Mouse (Mus musculus) hindbrain, embryonic 15.5 days (tissue): ENCODE data around the gene Chchd1. TPM values are rescaled to one million over a fixed set of nuclear protein-coding genes. Genes with fewer than 3 reads are reported as not detected.

Source experiments
- ATAC-seq: fragments of 200-750 bp; cut with Nextera tagmentation; 2 replicates; pipeline ENCODE4 v1.8.0; 2017; ENCODE audit warnings: low read depth, moderate number of reproducible peaks, moderate TSS enrichment; ENCODE audit not compliant: low FRiP score
- H3K27ac ChIP-seq: fragments of 300-500 bp; sonication (generic); replicated peaks from 2 replicates; pipeline ENCODE4 v1.5.1; 2015; ENCODE audit warnings: mild to moderate bottlenecking, inconsistent platforms
- H3K27me3 ChIP-seq: fragments of 300-500 bp; sonication (generic); 2 replicates; pipeline ENCODE4 v1.6.1; 2015; ENCODE audit warnings: control low read depth, inconsistent platforms
- H3K36me3 ChIP-seq: fragments of 300-500 bp; sonication (generic); 2 replicates; pipeline ENCODE4 v1.6.1; 2015; ENCODE audit warnings: control low read depth, inconsistent platforms
- H3K4me1 ChIP-seq: fragments of 300-500 bp; sonication (generic); replicated peaks from 2 replicates; pipeline ENCODE4 v1.6.1; 2015; ENCODE audit warnings: control low read depth, inconsistent platforms
- H3K4me2 ChIP-seq: fragments of 300-500 bp; sonication (generic); 2 replicates; pipeline ENCODE4 v1.6.1; 2015; ENCODE audit warnings: moderate library complexity, mild to moderate bottlenecking, inconsistent platforms
- H3K4me3 ChIP-seq: fragments of 300-500 bp; sonication (generic); 2 replicates; pipeline ENCODE4 v1.5.1; 2015; ENCODE audit warnings: mild to moderate bottlenecking, inconsistent platforms
- H3K9ac ChIP-seq: fragments of 300-500 bp; sonication (generic); 2 replicates; pipeline ENCODE4 v1.6.1; 2015; ENCODE audit warnings: inconsistent platforms
- H3K9me3 ChIP-seq: fragments of 300-500 bp; sonication (generic); 2 replicates; pipeline ENCODE4 v1.6.1; 2016; ENCODE audit warnings: control low read depth, inconsistent platforms
- WGBS: fragments of 180-500 bp; shearing (Covaris S2); methylation state at CpG from one replicate; pipeline ENCODE4 v1.1.7; 2015; 5-methylcytosine and 5-hydroxymethylcytosine counted together
- polyA plus RNA-seq: library from polyadenylated mRNA; unstranded; fragments of >200 nt; fragmentation: Nextera tagmentation; extraction: Ambion mirVana; gene quantifications from 2 replicates; pipeline ENCODE4 v1.2.1, GENCODE M21; 2015

Chchd1 gene
- polyA plus RNA-seq, result 172 and 184 TPM in 2 replicates

DNA sequence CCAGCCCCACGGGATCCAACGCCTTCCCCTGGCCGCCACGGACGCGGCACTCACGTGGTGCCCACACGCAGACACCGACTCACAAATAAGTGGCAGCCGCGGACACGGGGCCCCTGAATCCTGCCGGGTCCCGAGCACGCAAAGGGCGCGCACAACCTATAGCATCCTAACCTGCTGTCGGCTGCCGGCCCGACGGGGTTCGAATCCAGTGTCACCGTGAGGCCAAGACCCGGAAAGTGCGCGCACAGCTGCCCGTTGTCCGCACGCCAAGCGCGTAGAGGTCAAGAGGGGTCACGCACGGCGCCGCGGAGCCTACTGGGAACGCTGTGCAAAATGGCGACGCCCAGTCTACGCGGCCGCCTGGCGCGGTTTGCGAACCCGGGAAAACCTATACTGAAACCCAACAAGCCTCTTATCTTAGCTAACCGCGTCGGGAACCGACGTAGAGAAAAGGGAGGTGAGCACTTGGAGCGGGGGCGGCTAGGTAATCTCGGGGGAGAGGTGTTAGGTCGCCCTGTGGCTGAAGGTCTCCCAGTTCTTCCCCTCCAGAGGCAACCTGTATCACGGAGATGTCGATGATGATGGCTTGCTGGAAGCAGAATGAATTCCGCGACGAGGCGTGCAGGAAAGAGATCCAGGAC is at the start of gene Chchd1:
Chchd1 (plus strand) TSS at position 266 of the 641 bp plus-strand sequence.
- WGBS, result under 1% methylated on average over 61 of the region's 61 CpGs
- peaks cover 14% of the 10 kb centered on the region; the same call in 1 of the 2 replicates for H3K36me3 ChIP-seq
- H3K27me3 ChIP-seq, result no peaks in the 10 kb centered on the region
- peak within 1 kb of the TSS; percentile 62 for H3K4me2 ChIP-seq
- peak; percentile 67 for ATAC-seq
- peaks cover 55% of the 10 kb centered on the region for H3K4me1 ChIP-seq
- peak within 1 kb of the TSS; percentile 80 for H3K9ac ChIP-seq
- no peaks in the 10 kb centered on the region for H3K9me3 ChIP-seq
- peak within 1 kb of the TSS; percentile 95 for H3K4me3 ChIP-seq
- peak within 1 kb of the TSS; percentile 90 for H3K27ac ChIP-seq

DNA sequence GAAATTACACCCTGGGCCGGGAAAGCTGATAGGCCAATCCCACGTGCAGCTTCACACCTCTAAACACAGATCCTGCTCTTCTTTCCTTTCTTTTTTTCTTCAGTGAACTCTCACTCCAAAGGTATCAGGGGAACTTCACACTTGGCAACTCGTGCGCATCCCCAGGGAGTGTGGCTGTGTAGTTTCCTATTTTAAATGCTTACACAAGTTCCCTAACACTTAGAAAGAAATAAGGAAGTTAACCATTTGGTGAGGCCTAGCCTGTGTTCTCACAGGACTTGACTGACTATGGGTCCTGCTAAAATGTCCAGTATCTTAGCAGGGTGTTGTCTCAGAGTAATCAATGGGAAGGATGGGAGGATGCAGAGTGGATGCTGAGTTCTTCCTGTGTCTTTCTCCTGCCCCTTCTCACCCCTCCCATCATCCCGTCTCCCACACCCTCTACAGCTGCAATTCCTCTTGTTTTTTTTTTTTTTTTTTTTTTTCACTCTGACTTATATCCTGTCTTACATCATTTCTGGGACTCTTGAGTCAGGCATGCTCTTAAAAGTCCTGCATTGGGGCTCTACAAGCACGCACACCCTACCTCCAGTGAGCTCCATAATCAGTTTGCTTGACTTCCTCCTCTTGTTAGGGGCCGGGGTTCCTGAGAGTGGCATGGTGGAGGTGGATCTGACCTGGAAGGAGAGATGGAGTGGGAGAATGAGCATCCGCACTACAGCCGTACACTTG is 48.0 kb upstream of the Chchd1 start:
- H3K9me3 ChIP-seq, result no peaks in the 10 kb centered on the region
- no peaks in the 10 kb centered on the region for H3K36me3 ChIP-seq
- no peak overlapping the region for H3K27ac ChIP-seq
- no peak for ATAC-seq
- no peak overlapping the region for H3K9ac ChIP-seq
- H3K4me2 ChIP-seq, result no peak overlapping the region
- H3K4me1 ChIP-seq, result no peaks in the 10 kb centered on the region
- 83% methylated on average over 9 of the region's 9 CpGs for WGBS
- no peaks in the 10 kb centered on the region for H3K27me3 ChIP-seq
- H3K4me3 ChIP-seq, result no peak overlapping the region

DNA sequence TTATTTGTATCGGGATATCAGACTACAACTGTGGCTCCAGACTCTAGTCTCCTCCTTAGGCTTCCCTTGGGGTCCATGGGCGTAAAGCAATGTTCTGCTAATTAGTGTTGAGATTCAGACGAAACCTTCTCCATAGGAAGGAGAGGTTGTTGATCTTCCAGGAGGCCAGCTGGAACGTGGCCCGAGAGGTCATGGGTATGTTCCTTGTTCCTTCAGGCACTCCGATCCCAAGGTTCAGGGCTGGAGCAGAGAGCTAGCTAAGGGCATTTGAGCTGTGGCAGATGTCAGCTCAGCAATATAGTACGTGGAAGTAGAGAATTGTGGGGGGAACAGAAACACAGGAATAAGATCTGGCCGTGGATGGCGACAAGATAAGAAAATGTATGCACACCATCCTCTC is 47.1 kb upstream of the Chchd1 start:
- Histone ChIP-seq H3K27me3 (no peaks in the 10 kb centered on the region), H3K9ac (no peak overlapping the region), H3K4me1 (0 out of 2 replicates have a peak, but pooled peaks cover 3% of the 10 kb centered on the region), H3K4me3 (no peak overlapping the region), H3K4me2 (no peak overlapping the region), H3K9me3 (no peaks in the 10 kb centered on the region), H3K27ac (no peak overlapping the region), H3K36me3 (no peaks in the 10 kb centered on the region)
- ATAC-seq, result no peak
- WGBS, result 81% methylated on average over 9 of the region's 9 CpGs

DNA sequence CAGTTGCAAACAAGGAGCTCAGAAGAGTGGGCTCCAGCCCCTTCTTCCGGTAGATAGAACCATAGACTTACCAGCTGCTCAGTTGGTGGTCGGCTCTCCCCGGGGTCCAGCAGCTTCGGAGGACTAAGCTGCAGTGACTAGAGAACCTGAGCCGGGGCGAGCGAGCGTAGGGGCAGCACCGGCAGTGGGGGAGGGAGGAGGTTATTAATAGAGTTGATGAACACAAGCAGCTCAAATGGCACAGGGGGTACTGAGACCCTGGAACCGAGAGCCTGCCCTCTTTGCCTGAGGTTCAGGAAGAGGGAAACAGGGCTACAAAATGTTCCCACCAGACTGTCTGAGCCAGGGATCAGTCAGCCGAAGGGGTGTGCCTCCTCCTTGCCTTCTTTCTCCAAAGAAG is 46.4 kb upstream of the Chchd1 start, which contains the start of gene Myoz1:
Myoz1 (minus strand) TSS at position 180 of the 400 bp plus-strand sequence.
- no peaks in the 10 kb centered on the region for H3K36me3 ChIP-seq
- no peak within 1 kb of the TSS for H3K9ac ChIP-seq
- WGBS, result 54% methylated on average over 11 of the region's 11 CpGs
- H3K4me1 ChIP-seq, result 0 out of 2 replicates have a peak, but pooled peaks cover 4% of the 10 kb centered on the region
- no peak for ATAC-seq
- no peak within 1 kb of the TSS for H3K4me2 ChIP-seq
- no peaks in the 10 kb centered on the region for H3K27me3 ChIP-seq
- H3K9me3 ChIP-seq, result no peaks in the 10 kb centered on the region
- no peak within 1 kb of the TSS for H3K4me3 ChIP-seq
- no peak within 1 kb of the TSS for H3K27ac ChIP-seq

DNA sequence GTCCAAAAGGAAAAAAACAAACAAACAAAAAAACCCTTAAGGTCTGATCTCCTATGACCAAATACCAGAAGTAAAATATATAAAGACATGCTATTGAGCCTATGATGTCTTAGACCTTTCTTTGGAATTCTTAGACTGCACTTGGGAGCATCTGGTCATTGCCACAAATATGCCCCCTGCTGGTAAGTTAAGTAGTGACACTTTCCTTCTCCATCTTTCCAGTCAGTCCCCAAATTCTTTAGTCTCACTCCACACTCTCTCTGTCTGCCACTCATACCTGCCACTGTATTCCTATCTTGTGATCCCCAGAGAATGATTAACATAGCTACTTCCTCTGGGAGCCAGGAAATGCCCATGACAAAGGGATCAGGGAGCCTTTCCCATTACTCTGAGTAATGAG is 44.5 kb upstream of the Chchd1 start:
- Histone ChIP-seq H3K9ac (no peak overlapping the region), H3K9me3 (no peaks in the 10 kb centered on the region), H3K4me2 (no peak overlapping the region), H3K27ac (no peak overlapping the region), H3K36me3 (no peaks in the 10 kb centered on the region), H3K27me3 (peaks cover 1% of the 10 kb centered on the region; the same call in 1 of the 2 replicates), H3K4me1 (peaks cover 18% of the 10 kb centered on the region), H3K4me3 (no peak overlapping the region)
- no peak for ATAC-seq

DNA sequence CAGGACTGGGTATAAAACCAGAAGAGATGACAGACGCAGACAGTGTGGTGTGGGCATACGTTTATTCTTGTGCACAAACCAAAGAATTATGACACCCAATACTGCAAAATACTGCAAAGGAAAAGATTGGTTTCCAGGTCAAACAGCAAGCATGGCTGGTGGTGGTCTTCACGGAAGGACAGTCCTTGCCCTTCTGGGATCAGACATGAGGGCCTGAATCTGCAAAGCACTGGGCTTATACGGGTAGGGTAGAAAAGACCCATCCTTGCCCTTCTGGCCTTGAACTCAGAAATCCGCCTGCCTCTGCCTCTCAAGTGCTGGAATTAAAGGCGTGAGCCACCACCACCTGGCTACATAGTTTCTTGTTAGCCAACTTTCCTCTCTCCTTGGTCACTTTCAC is 43.9 kb upstream of the Chchd1 start:
- Histone ChIP-seq H3K4me3 (no peak overlapping the region), H3K27ac (no peak overlapping the region), H3K4me2 (no peak overlapping the region), H3K9ac (no peak overlapping the region), H3K4me1 (peaks cover 18% of the 10 kb centered on the region), H3K9me3 (no peaks in the 10 kb centered on the region), H3K36me3 (no peaks in the 10 kb centered on the region), H3K27me3 (peaks cover 7% of the 10 kb centered on the region; the same call in 1 of the 2 replicates)
- 90% methylated on average over 6 of the region's 6 CpGs for WGBS
- ATAC-seq, result no peak

DNA sequence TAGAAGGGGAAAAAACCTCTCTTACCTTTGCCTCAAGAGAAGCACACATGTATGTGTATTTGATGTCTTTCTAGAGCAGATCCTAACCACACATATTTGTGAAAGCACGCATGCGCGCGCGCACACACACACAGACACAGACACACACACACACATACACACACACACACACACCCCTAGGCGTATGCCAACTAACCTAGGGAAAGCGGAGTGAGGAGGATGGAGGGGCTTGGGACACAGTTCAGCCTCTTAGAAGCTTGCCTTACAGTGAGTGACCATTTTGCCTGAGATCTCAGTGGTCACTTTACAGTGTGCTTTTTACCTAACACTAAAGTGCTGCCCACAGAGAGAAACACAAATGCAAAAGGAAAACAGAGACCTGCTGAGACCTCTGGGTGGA is 43.1 kb upstream of the Chchd1 start:
- no peak overlapping the region for H3K4me3 ChIP-seq
- WGBS, result 98% methylated on average over 7 of the region's 7 CpGs
- no peak for ATAC-seq
- no peak overlapping the region for H3K9ac ChIP-seq
- no peaks in the 10 kb centered on the region for H3K36me3 ChIP-seq
- H3K27ac ChIP-seq, result no peak overlapping the region
- H3K9me3 ChIP-seq, result no peaks in the 10 kb centered on the region
- H3K4me1 ChIP-seq, result peaks cover 18% of the 10 kb centered on the region
- H3K4me2 ChIP-seq, result no peak overlapping the region
- peaks cover 7% of the 10 kb centered on the region; the same call in 1 of the 2 replicates for H3K27me3 ChIP-seq

DNA sequence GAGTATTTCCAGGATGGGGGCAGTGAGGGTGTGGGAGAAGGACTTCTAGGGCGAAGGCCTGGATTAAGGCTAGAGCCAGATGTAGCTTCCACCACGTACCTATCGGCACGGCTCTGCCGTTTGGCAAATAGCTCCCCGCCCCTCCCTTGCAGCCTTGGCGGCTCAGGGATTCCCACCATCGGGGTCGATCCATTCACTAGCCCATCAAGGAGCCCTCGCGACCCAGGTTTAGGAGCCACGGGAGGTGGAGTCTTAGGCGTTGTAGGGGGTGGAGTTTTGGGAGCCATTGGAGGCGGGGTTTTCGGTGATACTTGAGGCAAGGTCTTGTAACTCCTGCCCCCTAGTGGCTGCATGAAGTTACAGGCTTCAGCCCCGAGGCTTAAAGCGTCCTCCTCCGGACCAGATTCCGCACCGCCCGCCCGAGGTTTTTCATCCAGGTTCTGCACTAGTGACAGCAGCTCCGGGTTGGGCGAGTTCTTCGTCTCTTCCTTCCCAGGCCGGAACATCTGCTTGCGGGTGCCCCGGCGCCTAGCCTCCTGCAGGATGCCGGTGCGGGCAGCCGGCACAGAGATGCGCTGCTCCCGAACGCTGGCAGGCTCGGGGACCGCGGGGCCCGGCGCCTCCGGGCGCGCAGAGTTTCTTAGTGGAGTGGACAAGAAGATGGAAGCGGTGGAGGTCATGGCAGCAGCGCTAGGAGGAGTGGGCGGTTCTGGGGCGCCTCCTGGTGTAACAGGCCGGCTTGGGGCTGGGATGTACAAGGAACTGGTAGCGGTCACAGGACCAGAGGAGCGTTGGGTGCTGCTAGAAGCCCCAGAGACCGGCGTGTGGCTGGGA is 41.8 kb upstream of the Chchd1 start:
- Histone ChIP-seq H3K4me1 (peaks cover 18% of the 10 kb centered on the region), H3K4me2 (peak overlapping the region; percentile 83), H3K27me3 (peaks cover 7% of the 10 kb centered on the region; the same call in 1 of the 2 replicates), H3K9ac (peak overlapping the region; percentile 85), H3K36me3 (no peaks in the 10 kb centered on the region), H3K27ac (peak overlapping the region; percentile 93), H3K4me3 (peak overlapping the region; percentile 77), H3K9me3 (no peaks in the 10 kb centered on the region)
- peak; percentile 88 for ATAC-seq
- 1% methylated on average over 52 of the region's 52 CpGs for WGBS

DNA sequence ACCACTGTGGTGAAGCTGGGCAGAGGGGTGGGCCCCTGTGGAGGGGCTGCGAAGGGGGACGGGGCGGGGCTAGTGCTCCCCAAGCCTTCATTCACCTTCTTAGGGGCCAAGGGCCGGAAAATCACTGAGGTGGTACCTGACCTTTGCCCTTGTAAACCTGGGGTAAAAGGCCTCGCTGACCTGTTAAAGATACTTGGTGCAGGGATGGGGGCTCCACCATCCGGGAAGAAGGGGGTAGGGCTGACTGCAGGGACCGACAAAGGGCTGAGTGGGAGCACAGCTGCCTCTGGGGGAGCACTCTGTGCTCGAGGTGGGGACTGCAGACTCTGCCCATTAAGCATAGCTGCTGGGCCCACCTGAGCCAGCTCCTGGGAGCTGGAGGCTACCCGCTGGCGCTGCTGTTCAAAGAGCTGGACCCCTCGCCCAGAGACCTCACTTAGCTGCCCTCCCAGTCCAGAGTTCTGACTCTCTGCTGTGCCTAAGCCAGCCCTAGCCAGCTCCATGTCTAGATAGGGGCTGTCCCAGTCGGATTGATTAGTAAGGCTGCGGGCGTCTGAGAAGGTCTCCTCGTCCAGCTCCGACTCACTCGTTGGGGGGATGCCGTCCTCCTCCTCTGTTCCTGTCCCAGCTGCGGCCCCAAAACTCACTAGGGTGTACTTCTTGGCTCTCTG is 41.0 kb upstream of the Chchd1 start:
- H3K27me3 ChIP-seq, result peaks cover 7% of the 10 kb centered on the region; the same call in 1 of the 2 replicates
- H3K9me3 ChIP-seq, result no peaks in the 10 kb centered on the region
- peak overlapping the region; percentile 83 for H3K4me2 ChIP-seq
- peak; percentile 69 for ATAC-seq
- H3K4me1 ChIP-seq, result peaks cover 18% of the 10 kb centered on the region
- 9% methylated on average over 19 of the region's 19 CpGs for WGBS
- peak overlapping the region; percentile 85 for H3K9ac ChIP-seq
- peak overlapping the region; percentile 93 for H3K27ac ChIP-seq
- H3K4me3 ChIP-seq, result peak overlapping the region; percentile 77
- no peaks in the 10 kb centered on the region for H3K36me3 ChIP-seq

DNA sequence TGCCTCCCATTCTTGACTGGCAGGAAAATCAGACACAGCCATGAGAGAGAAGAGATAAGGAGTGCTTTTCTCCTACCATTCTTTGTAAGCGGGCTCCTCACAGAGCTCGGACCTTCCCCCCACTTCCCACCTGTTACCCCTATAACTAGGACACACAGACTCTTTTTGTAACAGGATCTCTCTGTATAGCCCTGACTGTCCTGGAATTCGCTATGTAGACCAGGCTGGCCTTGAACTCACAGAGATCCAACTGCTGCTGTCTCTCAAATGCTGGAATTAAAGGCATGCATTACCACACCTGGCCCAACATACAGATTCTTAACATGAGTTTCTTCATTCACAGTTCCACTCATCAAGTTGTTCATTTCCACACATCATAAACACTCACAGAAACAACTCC is 40.1 kb upstream of the Chchd1 start:
- no peaks in the 10 kb centered on the region for H3K36me3 ChIP-seq
- ATAC-seq, result no peak
- H3K4me3 ChIP-seq, result no peak overlapping the region
- H3K27ac ChIP-seq, result no peak overlapping the region
- WGBS, result 92% methylated on average over 3 of the region's 3 CpGs
- H3K9ac ChIP-seq, result no peak overlapping the region
- 0 out of 2 replicates have a peak overlapping the region, but pooled peaks have one; percentile 83 for H3K4me2 ChIP-seq
- no peaks in the 10 kb centered on the region for H3K9me3 ChIP-seq
- peaks cover 7% of the 10 kb centered on the region; the same call in 1 of the 2 replicates for H3K27me3 ChIP-seq
- peaks cover 18% of the 10 kb centered on the region for H3K4me1 ChIP-seq

DNA sequence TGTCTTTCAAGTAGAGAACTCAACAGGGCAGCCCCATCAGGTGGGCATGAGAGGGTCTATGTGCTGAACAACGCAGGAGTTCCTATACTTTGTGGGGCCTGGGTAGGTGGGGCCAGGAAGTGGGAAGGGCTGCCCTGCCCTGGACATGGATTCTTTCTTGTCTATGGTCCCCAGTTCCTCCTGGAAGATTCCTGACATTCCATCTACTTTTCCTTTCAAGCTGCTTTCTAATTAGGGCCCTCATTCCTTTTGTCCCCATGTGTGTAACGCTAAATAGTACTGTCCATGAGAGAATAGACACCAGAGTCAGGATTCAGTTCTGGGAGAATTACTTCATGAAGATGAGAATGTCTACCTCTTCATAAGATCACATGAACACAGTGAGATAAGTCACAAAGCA is 39.2 kb upstream of the Chchd1 start:
- H3K27me3 ChIP-seq, result peaks cover 10% of the 10 kb centered on the region
- no peak for ATAC-seq

More for the DNA sequence above, 39.2 kb upstream of the Chchd1 start:
- Histone ChIP-seq H3K27ac (no peak overlapping the region), H3K4me3 (no peak overlapping the region), H3K36me3 (no peaks in the 10 kb centered on the region), H3K9ac (no peak overlapping the region), H3K4me2 (no peak overlapping the region), H3K4me1 (peaks cover 18% of the 10 kb centered on the region), H3K9me3 (no peaks in the 10 kb centered on the region)
- 74% methylated on average over 2 of the region's 2 CpGs for WGBS
